Mouse (Mus musculus): ENCODE data around the gene Cnnm2.
A peak's percentile ranks its signal among the peaks of the same experiment; 100 is the strongest.

Cnnm2 gene

DNA sequence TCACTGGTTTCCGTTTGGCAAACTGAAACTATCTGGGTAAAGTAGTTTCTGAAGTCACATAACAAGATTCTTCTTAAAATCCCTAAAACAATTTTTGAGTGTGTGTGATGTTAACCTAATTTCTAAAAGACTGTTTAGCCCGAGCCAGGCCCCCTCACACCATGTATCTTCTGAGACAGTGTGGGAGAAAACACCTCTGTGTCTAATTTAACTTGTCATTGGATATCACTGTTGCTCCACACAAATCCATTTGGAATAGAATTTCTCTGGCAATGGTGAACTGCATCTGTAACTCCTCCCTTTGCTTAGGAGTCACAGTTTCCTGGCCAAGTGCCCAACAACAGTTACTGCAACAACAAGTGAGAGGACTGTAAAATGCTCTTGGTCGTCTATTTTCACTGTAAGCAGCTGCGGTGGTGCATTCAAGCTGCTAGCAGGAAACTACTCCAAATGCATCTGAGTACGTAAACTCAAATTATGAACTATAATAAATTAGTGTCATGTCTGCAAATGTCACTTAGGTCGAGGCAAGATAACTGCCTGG, 167.7 kb downstream of the Cnnm2 start:
- peak; percentile 66 for DNase-seq (ENCODE audit: low spot score)
